Comparison of ENCODE assay signal across 8 mouse cellular contexts in genomic region chr7:64057873-64058272, GRCm38 (mm10).
A peak's percentile ranks its signal among the peaks of the same experiment; 100 is the strongest.
DNase-seq lines count a peak whose midpoint lies in the region; TF ChIP-seq lines count a peak whose summit lies in the region.

No protein-coding gene starts in this region.

- peaks cover 0 to 11% of the 10 kb centered on the region in 2 experiments; a peak in 2 of 4 replicates for H3K4me1 ChIP-seq in MEL (ENCODE audit: control insufficient read depth in 1 of 2, insufficient read depth in 2 of 2, low read length in 2 of 2)
- H3K4me1 ChIP-seq in heart, adult 2 months (ENCODE audit: control insufficient read depth, insufficient read depth, low read length), result peaks cover 7% of the 10 kb centered on the region

- TF ChIP-seq POLR2A in MEL (IDR thresholded peaks at IDR 0.05; ENCODE audit: control insufficient read depth in 1 of 2, insufficient read depth in 1 of 2, low read depth in 1 of 2, low read length in 2 of 2, poor library complexity in 1 of 2), result peak; percentile 40 to 60; a peak in 2 of 4 replicates
- TF ChIP-seq POLR2A in heart, adult 2 months (IDR thresholded peaks at IDR 0.05; ENCODE audit: insufficient read depth, low read depth, low read length), result no peak

- TF ChIP-seq CTCF in MEL (IDR thresholded peaks at IDR 0.05 in 2 of 3, conservative IDR thresholded peaks at IDR 0.05 in 1 of 3; ENCODE audit: control insufficient read depth in 1 of 3, insufficient read depth in 1 of 3, low read depth in 2 of 3, low read length in 3 of 3, poor library complexity in 1 of 3, severe bottlenecking in 1 of 3), result peak; percentile 21 to 46 (median 40); a peak in 5 of 6 replicates
- TF ChIP-seq CTCF in heart, adult 2 months (IDR thresholded peaks at IDR 0.05), result peak; percentile 47

- TF ChIP-seq EP300 in MEL (IDR thresholded peaks at IDR 0.05; ENCODE audit: low read depth in 1 of 2, low read length in 2 of 2), result peak in 1 of 2 experiments; percentile 54; a peak in 2 of 4 replicates
- 0 out of 2 replicates have a peak, but pooled peaks have one; percentile 61 for TF ChIP-seq EP300 in heart, adult 2 months (IDR thresholded peaks at IDR 0.05; ENCODE audit: insufficient read depth, low read depth, low read length)

- peak overlapping the region; percentile 64 for H3K27ac ChIP-seq in MEL (ENCODE audit: control insufficient read depth, low read depth, low read length)
- peak overlapping the region; percentile 12; the same call in 1 of the 2 replicates for H3K27ac ChIP-seq in heart, adult 2 months

- WGBS in heart, adult 2 months, result 11% methylated on average over 4 of the region's 4 CpGs

- peak overlapping the region; percentile 24 to 30; a peak in 2 of 4 replicates for H3K4me3 ChIP-seq in MEL (ENCODE audit: control insufficient read depth in 1 of 2, insufficient read depth in 1 of 2, low read depth in 2 of 2, low read length in 2 of 2)
- H3K4me3 ChIP-seq in heart, adult 2 months, result no peak overlapping the region

- peak; percentile 19 for TF ChIP-seq RAD21 in MEL (IDR thresholded peaks at IDR 0.05; ENCODE audit: low read depth, low read length)

- no peaks in the 10 kb centered on the region for H3K9me3 ChIP-seq in MEL (replicated peaks; ENCODE audit: insufficient read depth, low read length)

- DNase-seq in adrenal gland, postnatal 10 days, result peak; percentile 23
- no peak for DNase-seq in adrenal gland, adult 8-10 months
- peak; percentile 77 for DNase-seq in MEL (ENCODE audit: low read depth, low spot score)
- peak in 1 of 2 experiments; percentile 53 for DNase-seq in heart, adult 2 months
- peak; percentile 13 for DNase-seq in kidney, postnatal 14 days
- peak; percentile 77 for DNase-seq in naive thymus-derived CD4-positive, alpha-beta T cell, adult 2 months (ENCODE audit: low read depth)
- no peak for DNase-seq in layer of hippocampus, postnatal 25 days (ENCODE audit: extremely low spot score in 1 of 2, low spot score in 1 of 2)
- DNase-seq in cerebellum, postnatal 10 days, result no peak

- 0 out of 4 replicates have a peak, but pooled peaks cover 0 to 3% of the 10 kb centered on the region in 2 experiments for H3K36me3 ChIP-seq in MEL (ENCODE audit: control insufficient read depth in 1 of 2, insufficient read depth in 2 of 2, low read length in 2 of 2)
- no peaks in the 10 kb centered on the region for H3K36me3 ChIP-seq in heart, adult 2 months (ENCODE audit: control insufficient read depth, insufficient read depth, low read length)

- H3K27me3 ChIP-seq in MEL (ENCODE audit: control insufficient read depth in 1 of 2, insufficient read depth in 2 of 2, low read length in 2 of 2), result no peaks in the 10 kb centered on the region
- H3K27me3 ChIP-seq in heart, adult 2 months (ENCODE audit: control insufficient read depth, insufficient read depth, low read length), result no peaks in the 10 kb centered on the region

- H3K79me2 ChIP-seq in MEL (ENCODE audit: control insufficient read depth, insufficient read depth, low read length, poor library complexity), result no peaks in the 10 kb centered on the region
- H3K79me2 ChIP-seq in heart, adult 2 months (replicated peaks; ENCODE audit: control insufficient read depth, insufficient read depth, low read length), result no peaks in the 10 kb centered on the region

- peak overlapping the region; percentile 52 for H3K9ac ChIP-seq in MEL (ENCODE audit: control insufficient read depth, low read depth, low read length, poor library complexity, severe bottlenecking)
- H3K9ac ChIP-seq in heart, adult 2 months (ENCODE audit: low read depth, low read length), result no peak overlapping the region

- intact Hi-C loops in heart, adult 2 months (cut with DNase I), result loop anchor here (5.0 kb wide), 1 partner anchor 116 kb away; no protein-coding TSS in a partner anchor

TF ChIP-seq in MEL, 35 proteins besides CTCF, POLR2A, EP300 and RAD21:
- TF ChIP-seq MAZ (IDR thresholded peaks at IDR 0.05; ENCODE audit: low read depth, low read length) (no peak), MYB (IDR thresholded peaks at IDR 0.05; ENCODE audit: low read depth, low read length) (no peak), NRF1 (IDR thresholded peaks at IDR 0.05; ENCODE audit: insufficient read depth, low read depth, low read length, poor library complexity, severe bottlenecking) (no peak), SMC3 (IDR thresholded peaks at IDR 0.05; ENCODE audit: low read depth, low read length) (peak; percentile 50; the same call in 1 of the 2 replicates), CHD2 (IDR thresholded peaks at IDR 0.05; ENCODE audit: low read length) (no peak), ZKSCAN1 (IDR thresholded peaks at IDR 0.05; ENCODE audit: low read depth, low read length) (no peak), ETS1 (IDR thresholded peaks at IDR 0.05; ENCODE audit: low read depth, low read length) (no peak; the same call in 1 of the 2 replicates), ZNF384 (IDR thresholded peaks at IDR 0.05; ENCODE audit: low read depth, low read length) (no peak), POLR2AphosphoS5 (IDR thresholded peaks at IDR 0.05; ENCODE audit: borderline replicate concordance, low read depth, low read length) (no peak), HCFC1 (IDR thresholded peaks at IDR 0.05; ENCODE audit: low read depth, low read length) (0 out of 2 replicates have a peak, but pooled peaks have one; percentile 30), RCOR1 (IDR thresholded peaks at IDR 0.05; ENCODE audit: low read depth, low read length) (no peak), MAX (IDR thresholded peaks at IDR 0.05; ENCODE audit: low read length) (no peak), NELFE (IDR thresholded peaks at IDR 0.05; ENCODE audit: low read depth, low read length) (peak; percentile 42; the same call in 1 of the 2 replicates), KAT2A (conservative IDR thresholded peaks at IDR 0.05; ENCODE audit: low read depth, low read length) (no peak), UBTF (IDR thresholded peaks at IDR 0.05; ENCODE audit: borderline replicate concordance, insufficient read depth, low read depth, low read length) (no peak), USF2 (IDR thresholded peaks at IDR 0.05; ENCODE audit: borderline replicate concordance in 1 of 2, insufficient read depth in 1 of 2, low read depth in 1 of 2, low read length in 2 of 2) (no peak), GATA1 (IDR thresholded peaks at IDR 0.05; ENCODE audit: low read depth, low read length) (no peak), MAFK (IDR thresholded peaks at IDR 0.05; ENCODE audit: borderline replicate concordance, low read depth, low read length) (no peak), TAL1 (IDR thresholded peaks at IDR 0.05; ENCODE audit: low read length) (peak; percentile 78), MEF2A (IDR thresholded peaks at IDR 0.05; ENCODE audit: extremely low read depth, insufficient replicate concordance, low read depth, low read length, poor library complexity, severe bottlenecking) (no peak), GABPA (IDR thresholded peaks at IDR 0.05; ENCODE audit: low read depth, low read length) (no peak), BHLHE40 (IDR thresholded peaks at IDR 0.05; ENCODE audit: borderline replicate concordance, low read depth, low read length) (no peak), ZMIZ1 (IDR thresholded peaks at IDR 0.05; ENCODE audit: low read depth, low read length) (no peak), ZC3H11A (IDR thresholded peaks at IDR 0.05; ENCODE audit: low read depth, low read length) (no peak), MYC (IDR thresholded peaks at IDR 0.05; ENCODE audit: low read depth, low read length) (no peak), E2F4 (IDR thresholded peaks at IDR 0.05; ENCODE audit: borderline replicate concordance, low read depth, low read length) (no peak), MXI1 (IDR thresholded peaks at IDR 0.05; ENCODE audit: low read depth, low read length) (no peak), SIN3A (IDR thresholded peaks at IDR 0.05; ENCODE audit: low read length) (0 out of 2 replicates have a peak, but pooled peaks have one; percentile 19), USF1 (IDR thresholded peaks at IDR 0.05; ENCODE audit: low read depth, low read length) (no peak), JUND (IDR thresholded peaks at IDR 0.05; ENCODE audit: low read depth, low read length) (no peak), CHD1 (IDR thresholded peaks at IDR 0.05; ENCODE audit: low read depth, low read length) (no peak), TBP (IDR thresholded peaks at IDR 0.05; ENCODE audit: low read depth, low read length) (no peak), ELF1 (IDR thresholded peaks at IDR 0.05; ENCODE audit: low read depth, low read length) (peak; percentile 80), POLR2AphosphoS2 (IDR thresholded peaks at IDR 0.05; ENCODE audit: low read length) (no peak), TCF12 (IDR thresholded peaks at IDR 0.05; ENCODE audit: low read depth, low read length) (no peak)
TF ChIP-seq in MEL: peak in this region for 6.

Comparison
In these comparisons a context has a peak if more than half of its experiments do, and no peak if none do; other contexts are left out.
1. DNase-seq: peak in adrenal gland, postnatal 10 days (single experiment), MEL (single experiment), kidney, postnatal 14 days (single experiment) and naive thymus-derived CD4-positive, alpha-beta T cell, adult 2 months (single experiment); none in adrenal gland, adult 8-10 months (single experiment), layer of hippocampus, postnatal 25 days (0 of 2) and cerebellum, postnatal 10 days (0 of 2).